Mouse (Mus musculus) embryonic facial prominence, embryonic 14.5 days (tissue): ENCODE data around the gene Inca1. TPM values are rescaled to one million over a fixed set of nuclear protein-coding genes. Genes with fewer than 3 reads are reported as not detected.

ENCODE experiments used
- ATAC-seq: fragments of 200-750 bp; cut with Nextera tagmentation; 2 replicates; pipeline ENCODE4 v1.8.0; 2017; ENCODE audit warnings: low read depth, moderate number of reproducible peaks, moderate TSS enrichment
- DNase-seq: peaks from one replicate; pipeline ENCODE4 v3.0.0-alpha.2; 2015; ENCODE audit warnings: low spot score
- H3K27ac ChIP-seq: fragments of 300-500 bp; sonication (generic); replicated peaks from 2 replicates; pipeline ENCODE4 v1.5.1; 2014; ENCODE audit warnings: low read depth, mild to moderate bottlenecking, low read length, moderate library complexity
- H3K27me3 ChIP-seq: fragments of 300-500 bp; sonication (generic); replicated peaks from 2 replicates; pipeline ENCODE4 v1.6.1; 2014; ENCODE audit warnings: low read length; ENCODE audit not compliant: control insufficient read depth, insufficient read depth
- H3K36me3 ChIP-seq: fragments of 300-500 bp; sonication (generic); 2 replicates; pipeline ENCODE4 v1.6.1; 2014; ENCODE audit warnings: low read length, mixed read lengths; ENCODE audit not compliant: control insufficient read depth, insufficient read depth
- H3K4me1 ChIP-seq: fragments of 300-500 bp; sonication (generic); 2 replicates; pipeline ENCODE4 v1.6.1; 2014; ENCODE audit warnings: antibody characterized with exemption, low read length; ENCODE audit not compliant: control insufficient read depth, insufficient read depth
- H3K4me2 ChIP-seq: fragments of 300-500 bp; sonication (generic); 2 replicates; pipeline ENCODE4 v1.6.1; 2014; ENCODE audit warnings: low read depth, mild to moderate bottlenecking, low read length, moderate library complexity, mixed read lengths
- H3K4me3 ChIP-seq: fragments of 300-500 bp; sonication (generic); 2 replicates; pipeline ENCODE4 v1.5.1; 2014; ENCODE audit warnings: low read depth, mild to moderate bottlenecking, low read length
- H3K9ac ChIP-seq: fragments of 300-500 bp; sonication (generic); 2 replicates; pipeline ENCODE4 v1.6.1; 2014; ENCODE audit warnings: low read depth, mild to moderate bottlenecking, low read length, moderate library complexity, mixed read lengths
- H3K9me3 ChIP-seq: fragments of 300-500 bp; sonication (generic); 2 replicates; pipeline ENCODE4 v1.6.1; 2016; ENCODE audit warnings: low read length; ENCODE audit not compliant: control insufficient read depth
- WGBS: fragments of 180-500 bp; shearing (Covaris S2); extraction: QIAGEN DNeasy Blood & Tissue Kit; methylation state at CpG from one replicate; pipeline ENCODE4 v1.1.7; 2014; 5-methylcytosine and 5-hydroxymethylcytosine counted together
- polyA plus RNA-seq: library from polyadenylated mRNA; unstranded; fragments of >200 nt; fragmentation: Nextera tagmentation; extraction: Ambion mirVana; gene quantifications from 2 replicates; pipeline ENCODE4 v1.2.1, GENCODE M21; 2014

Inca1 gene
- 1.1 TPM in 2 replicates for polyA plus RNA-seq

DNA sequence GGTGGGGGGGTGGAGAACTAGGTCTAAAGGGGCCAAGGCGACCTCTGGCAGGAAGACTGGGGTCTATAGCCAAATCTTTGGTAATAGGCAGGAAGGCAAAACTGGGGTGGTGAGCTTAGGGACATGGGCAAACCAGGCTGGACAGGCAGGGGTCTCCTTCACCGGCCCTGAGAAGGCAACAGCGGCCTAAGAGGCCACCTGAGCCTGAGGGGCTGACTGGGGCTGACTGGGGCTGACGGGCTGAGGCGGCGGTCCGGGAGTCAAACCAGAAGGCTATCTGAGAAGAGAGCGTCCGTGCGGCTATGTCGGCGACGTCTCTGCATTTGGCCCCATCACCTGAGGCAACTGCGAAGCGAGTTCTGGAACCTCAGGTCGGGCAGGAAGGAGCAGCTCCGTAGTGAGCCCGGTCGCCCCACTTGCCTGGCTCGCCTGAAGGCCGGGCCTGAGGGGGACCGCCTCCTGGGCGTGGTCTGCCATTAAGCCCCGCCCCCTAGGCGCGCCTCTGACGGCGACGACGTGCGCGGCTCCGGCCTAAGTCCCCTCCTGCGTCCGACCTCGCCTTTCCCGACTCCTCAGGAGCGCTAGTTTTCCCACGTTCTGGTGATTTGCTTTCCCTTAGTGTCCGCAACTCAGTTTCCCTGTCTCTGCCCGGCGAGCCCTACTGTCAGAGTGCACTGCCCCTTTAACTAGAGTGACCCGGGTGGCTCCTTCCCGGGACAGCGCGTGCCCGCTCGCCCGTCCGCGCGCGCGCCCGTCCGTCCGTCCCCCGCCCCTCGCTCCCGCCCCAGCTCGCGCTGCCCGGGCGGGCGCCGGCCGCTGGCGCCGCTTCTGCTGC lies at the start of gene Inca1, which contains the start of gene Kif1c:
Gene Inca1, minus strand, starts transcription at position 434 of the 835 bp plus-strand sequence.
Gene Kif1c, plus strand, starts transcription at position 827 of the 835 bp plus-strand sequence.
- peak within 1 kb of the TSS; percentile 69 for H3K4me2 ChIP-seq
- H3K36me3 ChIP-seq: peaks cover 20% of the 10 kb centered on the region
- H3K27ac ChIP-seq: peak within 1 kb of the TSS; percentile 93
- peak within 1 kb of the TSS; percentile 93 for H3K9ac ChIP-seq
- ATAC-seq (peak; percentile 95), DNase-seq (peak; percentile 94)
- peaks cover 19% of the 10 kb centered on the region for H3K4me1 ChIP-seq
- WGBS: 3% methylated on average over 30 of the region's 69 CpGs
- H3K27me3 ChIP-seq: no peaks in the 10 kb centered on the region
- H3K9me3 ChIP-seq: no peaks in the 10 kb centered on the region
- H3K4me3 ChIP-seq: peak within 1 kb of the TSS; percentile 83

DNA sequence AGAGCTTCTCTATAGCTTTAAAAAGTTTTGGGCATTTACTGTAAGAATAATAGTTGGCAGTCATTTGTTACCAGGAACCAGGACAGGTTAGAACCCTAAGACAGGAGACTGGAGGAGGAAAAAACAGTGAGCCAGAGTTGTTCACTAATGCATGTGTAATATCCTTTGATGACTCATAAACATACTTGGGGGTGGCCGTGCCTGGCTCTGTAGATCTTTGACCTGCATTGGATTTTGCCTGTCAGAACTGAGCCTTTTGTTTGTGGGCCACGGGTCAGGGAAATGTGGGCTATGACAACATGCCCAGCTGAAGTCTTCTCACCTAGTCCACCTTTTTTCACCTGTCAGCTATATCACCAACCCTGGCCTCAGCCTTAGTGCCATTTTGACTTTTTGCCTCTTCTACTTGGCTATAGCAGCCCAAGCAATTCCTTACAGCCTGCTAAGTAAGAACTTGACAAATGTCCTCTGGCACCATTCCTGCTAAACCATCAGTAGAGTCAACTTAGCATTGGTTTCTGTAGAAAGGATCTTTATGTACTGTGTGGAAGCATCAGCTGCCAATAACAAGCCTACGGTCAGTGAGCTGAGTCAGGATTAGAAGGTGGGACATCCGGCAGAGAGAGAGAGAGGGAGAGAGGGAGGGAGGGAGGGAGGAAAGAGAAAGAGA lies 48.1 kb upstream of the Inca1 start:
- Histone ChIP-seq H3K4me3 (no peak overlapping the region), H3K9me3 (peaks cover 5% of the 10 kb centered on the region; the same call in 1 of the 2 replicates), H3K27ac (no peak overlapping the region), H3K4me1 (no peaks in the 10 kb centered on the region), H3K36me3 (no peaks in the 10 kb centered on the region), H3K9ac (no peak overlapping the region), H3K27me3 (no peaks in the 10 kb centered on the region), H3K4me2 (no peak overlapping the region)
- ATAC-seq (no peak), DNase-seq (no peak)
- 87% methylated on average over 4 of the region's 4 CpGs for WGBS

DNA sequence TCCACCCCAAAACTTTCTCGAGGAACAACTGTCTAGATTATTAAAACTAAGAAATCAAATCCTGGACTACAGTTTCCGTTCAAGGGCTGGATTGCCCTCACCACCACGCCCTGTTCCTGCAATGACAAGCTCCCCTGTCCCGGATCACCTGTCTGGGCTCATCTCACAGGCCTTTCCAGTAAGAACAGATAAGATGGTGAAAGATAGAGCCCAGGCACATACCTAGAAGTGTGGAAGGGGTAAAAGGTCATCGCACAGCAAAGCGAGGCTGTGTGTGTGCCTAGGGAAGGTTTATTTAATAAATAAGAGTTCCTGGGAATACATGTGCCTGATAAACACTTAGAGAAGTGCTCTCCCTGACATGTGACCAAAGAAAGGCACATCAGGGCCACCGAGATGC lies 45.7 kb upstream of the Inca1 start:
- H3K4me3 ChIP-seq: no peak overlapping the region
- H3K27ac ChIP-seq: no peak overlapping the region
- no peaks in the 10 kb centered on the region for H3K4me1 ChIP-seq
- peaks cover 5% of the 10 kb centered on the region; the same call in 1 of the 2 replicates for H3K9me3 ChIP-seq
- 79% methylated on average over 7 of the region's 7 CpGs for WGBS
- no peaks in the 10 kb centered on the region for H3K27me3 ChIP-seq
- no peaks in the 10 kb centered on the region for H3K36me3 ChIP-seq
- ATAC-seq: no peak
- H3K9ac ChIP-seq: no peak overlapping the region
- no peak overlapping the region for H3K4me2 ChIP-seq
- no peak for DNase-seq

DNA sequence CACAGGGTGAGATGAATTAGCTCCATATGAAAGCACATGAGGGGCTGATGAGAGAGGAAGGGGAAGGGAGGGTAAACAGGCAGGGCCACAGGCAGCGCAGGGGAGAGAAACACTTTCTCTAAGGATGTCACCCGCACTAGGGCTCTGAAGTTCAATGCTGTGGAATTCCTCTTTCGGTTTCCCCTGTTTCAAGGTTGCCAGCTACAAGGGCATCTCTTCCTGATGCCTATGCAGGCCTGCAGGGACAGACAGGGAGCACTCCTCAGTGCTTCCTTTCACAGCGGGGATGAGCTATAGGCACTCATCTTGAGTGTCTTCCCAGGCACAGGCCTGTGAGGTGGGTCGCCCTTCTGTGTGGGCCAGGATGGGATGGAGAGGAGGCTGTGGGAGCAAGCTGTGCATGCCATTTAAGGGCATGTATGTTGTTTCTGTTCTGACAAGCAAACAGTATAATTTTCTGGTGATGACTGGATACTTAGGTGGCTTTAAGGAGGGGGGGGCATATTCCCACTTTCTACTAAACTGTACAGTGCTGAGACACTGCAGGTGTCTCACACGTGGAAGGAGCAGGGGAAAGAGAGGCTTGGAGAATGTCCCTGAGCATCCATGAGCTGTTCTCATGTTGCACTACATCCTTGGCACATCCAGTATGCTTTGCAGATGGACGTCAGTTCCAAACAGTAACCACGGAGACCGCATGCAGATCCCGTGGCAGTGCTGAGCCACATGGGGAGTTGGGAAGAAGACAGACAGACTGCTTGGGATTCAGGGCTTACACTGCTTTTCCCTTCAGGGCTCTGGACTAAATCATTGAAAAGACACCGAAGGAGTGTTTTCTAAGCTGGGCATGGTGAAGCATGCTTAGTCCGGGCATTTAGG lies 42.9 kb upstream of the Inca1 start:
- no peak for DNase-seq
- no peaks in the 10 kb centered on the region for H3K27me3 ChIP-seq
- no peaks in the 10 kb centered on the region for H3K9me3 ChIP-seq
- H3K4me1 ChIP-seq: no peaks in the 10 kb centered on the region
- WGBS: 68% methylated on average over 12 of the region's 12 CpGs
- H3K27ac ChIP-seq: no peak overlapping the region
- no peak overlapping the region for H3K4me3 ChIP-seq
- H3K9ac ChIP-seq: no peak overlapping the region
- H3K36me3 ChIP-seq: no peaks in the 10 kb centered on the region
- H3K4me2 ChIP-seq: no peak overlapping the region
- no peak for ATAC-seq

DNA sequence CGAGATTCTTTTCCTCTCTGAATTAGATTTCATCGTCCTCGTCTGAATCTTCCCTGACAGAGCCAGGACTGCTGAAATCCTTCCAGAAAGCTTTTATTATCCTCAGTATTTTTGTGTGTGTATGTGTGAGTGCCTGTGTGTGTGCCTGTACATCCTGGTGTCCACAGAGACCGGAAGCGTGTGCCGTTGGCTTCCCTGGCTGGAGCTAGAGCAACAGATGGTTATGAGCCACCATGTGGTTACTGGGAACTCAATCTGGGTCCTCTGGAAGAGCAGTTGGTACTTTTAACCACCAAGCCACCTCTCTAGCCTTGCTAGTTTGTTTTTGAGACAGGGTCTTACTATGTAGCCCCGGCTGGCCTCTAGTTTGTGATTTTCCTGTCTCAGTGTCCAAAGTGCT lies 42.2 kb upstream of the Inca1 start:
- H3K4me3 ChIP-seq: no peak overlapping the region

DNA sequence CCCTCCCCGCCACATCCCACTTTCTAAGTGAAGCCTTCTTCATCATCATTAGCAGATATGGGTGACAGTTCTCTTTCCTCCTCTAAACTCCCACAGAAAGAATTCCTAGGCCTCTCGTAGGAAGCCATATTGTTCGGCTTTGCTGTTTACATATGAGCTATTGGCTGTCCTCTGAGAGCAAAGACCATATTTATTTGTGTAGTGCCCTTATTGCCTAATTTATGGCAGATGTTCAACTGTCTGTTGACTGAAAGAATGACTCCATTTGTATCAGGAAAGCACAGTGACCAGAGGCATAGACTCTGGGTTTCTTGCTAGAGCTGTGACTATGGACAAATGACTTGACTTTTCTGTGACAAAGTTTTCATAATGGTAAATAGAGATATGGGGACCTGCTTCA lies 41.6 kb upstream of the Inca1 start:
- no peaks in the 10 kb centered on the region for H3K27me3 ChIP-seq
- no peak overlapping the region for H3K4me2 ChIP-seq
- H3K4me3 ChIP-seq: no peak overlapping the region
- ATAC-seq (no peak), DNase-seq (no peak)
- H3K9me3 ChIP-seq: no peaks in the 10 kb centered on the region
- WGBS: 90% methylated on average over 3 of the region's 3 CpGs
- H3K27ac ChIP-seq: no peak overlapping the region
- H3K9ac ChIP-seq: no peak overlapping the region
- H3K36me3 ChIP-seq: no peaks in the 10 kb centered on the region
- H3K4me1 ChIP-seq: no peaks in the 10 kb centered on the region

More for the DNA sequence above, 42.2 kb upstream of the Inca1 start:
- ATAC-seq (no peak), DNase-seq (no peak)
- Histone ChIP-seq H3K9ac (no peak overlapping the region), H3K27me3 (no peaks in the 10 kb centered on the region), H3K36me3 (no peaks in the 10 kb centered on the region), H3K4me2 (no peak overlapping the region), H3K4me1 (no peaks in the 10 kb centered on the region), H3K9me3 (no peaks in the 10 kb centered on the region), H3K27ac (no peak overlapping the region)
- 74% methylated on average over 7 of the region's 7 CpGs for WGBS

DNA sequence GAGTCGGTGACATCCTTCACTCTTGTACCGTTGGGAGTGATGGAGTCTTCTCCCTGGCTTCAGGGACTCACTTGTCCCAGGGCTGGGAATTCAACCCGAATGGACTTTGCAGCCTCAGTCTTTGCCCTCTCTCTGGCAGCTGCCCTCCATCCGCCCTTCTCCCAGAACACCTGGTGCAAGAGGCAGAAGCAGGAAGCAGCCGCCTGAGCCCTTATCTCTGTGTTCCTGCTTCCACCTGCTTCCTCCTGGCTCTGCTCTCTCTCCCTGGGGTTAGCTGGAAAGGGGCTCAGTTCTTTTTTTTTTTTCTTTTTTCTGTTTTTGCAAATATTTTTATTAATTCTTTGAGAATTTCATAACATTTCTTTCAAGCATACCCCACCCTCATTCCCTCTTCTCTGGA lies 37.8 kb upstream of the Inca1 start:
- DNase-seq (no peak), ATAC-seq (no peak)
- Histone ChIP-seq H3K36me3 (no peaks in the 10 kb centered on the region), H3K4me3 (no peak overlapping the region), H3K27me3 (no peaks in the 10 kb centered on the region), H3K4me1 (no peaks in the 10 kb centered on the region), H3K4me2 (no peak overlapping the region), H3K27ac (no peak overlapping the region), H3K9me3 (no peaks in the 10 kb centered on the region), H3K9ac (no peak overlapping the region)
- WGBS: 77% methylated on average over 5 of the region's 5 CpGs

DNA sequence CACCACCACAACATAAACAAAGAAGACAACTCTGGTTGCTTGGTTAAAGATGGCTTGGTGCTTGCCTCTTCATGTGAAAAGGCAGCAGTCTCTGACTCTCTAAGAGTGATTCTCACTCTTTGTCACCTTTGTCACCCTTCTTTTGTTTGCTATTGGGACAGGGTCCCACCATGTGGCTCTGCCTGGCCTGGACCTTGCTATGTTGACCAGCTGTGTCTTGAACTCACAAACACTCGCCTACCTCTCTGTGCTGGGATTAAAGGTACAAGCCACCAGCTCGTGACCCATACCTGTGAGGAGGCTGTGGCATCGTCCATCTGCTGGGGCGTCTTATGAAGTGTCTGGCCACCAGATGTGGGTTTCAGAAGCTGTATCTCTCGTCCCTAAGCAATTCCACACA lies 33.3 kb upstream of the Inca1 start:
- Histone ChIP-seq H3K4me1 (no peaks in the 10 kb centered on the region), H3K27ac (no peak overlapping the region), H3K27me3 (no peaks in the 10 kb centered on the region), H3K36me3 (peaks cover 12% of the 10 kb centered on the region), H3K9ac (no peak overlapping the region), H3K4me2 (no peak overlapping the region), H3K4me3 (no peak overlapping the region), H3K9me3 (no peaks in the 10 kb centered on the region)
- DNase-seq (no peak), ATAC-seq (no peak)
- 41% methylated on average over 5 of the region's 5 CpGs for WGBS
